Mouse (Mus musculus) E14TG2a.4 (cell line): ENCODE measurements around the gene Napsa.
A peak's percentile ranks its signal among the peaks of the same experiment; 100 is the strongest.

Source experiments
- H3K27me3 ChIP-seq: 2 replicates; pipeline ENCODE4 v1.6.1; 2014; ENCODE audit warnings: low read length, control low read depth; ENCODE audit not compliant: insufficient read depth
- H3K36me3 ChIP-seq: 2 replicates; pipeline ENCODE4 v1.6.1; 2014; ENCODE audit warnings: low read length, control low read depth; ENCODE audit not compliant: insufficient read depth
- H3K4me1 ChIP-seq: replicated peaks from 2 replicates; pipeline ENCODE4 v1.6.1; 2014; ENCODE audit warnings: low read depth, low read length, control low read depth
- H3K4me3 ChIP-seq: replicated peaks from 2 replicates; pipeline ENCODE4 v1.5.1; 2014; ENCODE audit warnings: mild to moderate bottlenecking, low read length
- H3K9me3 ChIP-seq: 2 replicates; pipeline ENCODE4 v1.6.1; 2014; ENCODE audit warnings: low read length, control low read depth
- CTCF ChIP-seq: conservative IDR thresholded peaks from 2 replicates; pipeline ENCODE4 v1.5.1; 2014; ENCODE audit warnings: low read length
- NANOG ChIP-seq: IDR thresholded peaks from 2 replicates; pipeline ENCODE4 v1.6.1; 2014; ENCODE audit warnings: borderline replicate concordance, low read length, mixed read lengths
- POU5F1 ChIP-seq: IDR thresholded peaks from 2 replicates; pipeline ENCODE4 v1.6.1; 2014; ENCODE audit warnings: low read length, borderline replicate concordance

Gene Napsa

GRCm38 (mm10) chr7:44553196-44553764 is 18.9 kb upstream of the Napsa start:
- H3K9me3 ChIP-seq, result no peaks in the 10 kb centered on the region
- TF ChIP-seq CTCF (no peak), NANOG (no peak)
- H3K27me3 ChIP-seq, result no peaks in the 10 kb centered on the region
- H3K4me1 ChIP-seq, result peaks cover 77% of the 10 kb centered on the region
- peaks cover 43% of the 10 kb centered on the region for H3K36me3 ChIP-seq
- H3K4me3 ChIP-seq, result peak overlapping the region; percentile 100

- no peaks in the 10 kb centered on the region for H3K9me3 ChIP-seq
- no peaks in the 10 kb centered on the region for H3K27me3 ChIP-seq
- TF ChIP-seq CTCF, result no peak
- peak within 1 kb of the TSS; percentile 100 for H3K4me3 ChIP-seq
- peaks cover 43% of the 10 kb centered on the region for H3K36me3 ChIP-seq
- H3K4me1 ChIP-seq, result peaks cover 82% of the 10 kb centered on the region
Observed at GRCm38 (mm10) chr7:44553826-44554225, 18.4 kb upstream of the Napsa start, which contains the start of gene Nr1h2. Nr1h2 (minus strand) TSS chr7:44553951.

GRCm38 (mm10) chr7:44557629-44558028 is 14.6 kb upstream of the Napsa start:
- H3K4me3 ChIP-seq, result 0 out of 2 replicates have a peak overlapping the region, but pooled peaks have one; percentile 39

GRCm38 (mm10) chr7:44560435-44561400 is 11.5 kb upstream of the Napsa start:
- Histone ChIP-seq H3K4me3 (0 out of 2 replicates have a peak overlapping the region, but pooled peaks have one; percentile 23), H3K27me3 (no peaks in the 10 kb centered on the region), H3K9me3 (no peaks in the 10 kb centered on the region), H3K36me3 (peaks cover 2% of the 10 kb centered on the region; the same call in 1 of the 2 replicates), H3K4me1 (peaks cover 75% of the 10 kb centered on the region)
- no peak for TF ChIP-seq NANOG
- peak; percentile 55 for TF ChIP-seq CTCF
- no peak for TF ChIP-seq POU5F1

More at GRCm38 (mm10) chr7:44557629-44558028, 14.6 kb upstream of the Napsa start:
- no peaks in the 10 kb centered on the region for H3K9me3 ChIP-seq
- H3K36me3 ChIP-seq, result peaks cover 9% of the 10 kb centered on the region
- H3K4me1 ChIP-seq, result peaks cover 68% of the 10 kb centered on the region
- no peaks in the 10 kb centered on the region for H3K27me3 ChIP-seq
- TF ChIP-seq NANOG (no peak), CTCF (no peak), POU5F1 (no peak)

- H3K9me3 ChIP-seq, result no peaks in the 10 kb centered on the region
- no peak for TF ChIP-seq POU5F1
- no peak for TF ChIP-seq NANOG
- no peak for TF ChIP-seq CTCF
- no peaks in the 10 kb centered on the region for H3K27me3 ChIP-seq
- H3K4me1 ChIP-seq, result peaks cover 50% of the 10 kb centered on the region
- no peak overlapping the region for H3K4me3 ChIP-seq
- H3K36me3 ChIP-seq, result no peaks in the 10 kb centered on the region
Observed at GRCm38 (mm10) chr7:44563284-44563683, 8.9 kb upstream of the Napsa start.

DNA sequence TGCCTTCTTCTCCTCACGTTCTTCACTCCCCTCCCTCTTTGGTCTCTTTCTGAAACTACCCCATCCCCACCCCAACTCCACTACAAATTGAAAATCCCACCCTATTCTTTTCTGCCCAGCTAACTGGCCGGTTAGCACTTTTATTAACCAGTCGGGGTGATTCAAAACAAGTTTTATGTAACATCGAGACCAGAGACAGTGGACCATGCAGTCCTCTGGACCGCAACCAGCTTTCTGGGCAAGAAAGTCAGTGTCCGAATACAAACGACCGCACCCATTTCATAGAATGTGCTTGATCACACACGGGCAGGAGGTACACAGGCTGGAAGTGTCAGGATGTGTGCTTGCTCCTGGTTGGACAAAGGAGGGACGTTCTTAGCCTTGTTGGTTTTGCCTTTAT is 7.7 kb upstream of the Napsa start:
- Histone ChIP-seq H3K9me3 (no peaks in the 10 kb centered on the region), H3K4me1 (peaks cover 47% of the 10 kb centered on the region), H3K4me3 (no peak overlapping the region), H3K27me3 (no peaks in the 10 kb centered on the region), H3K36me3 (no peaks in the 10 kb centered on the region)
- TF ChIP-seq NANOG, result no peak
- TF ChIP-seq CTCF, result no peak
- no peak for TF ChIP-seq POU5F1

DNA sequence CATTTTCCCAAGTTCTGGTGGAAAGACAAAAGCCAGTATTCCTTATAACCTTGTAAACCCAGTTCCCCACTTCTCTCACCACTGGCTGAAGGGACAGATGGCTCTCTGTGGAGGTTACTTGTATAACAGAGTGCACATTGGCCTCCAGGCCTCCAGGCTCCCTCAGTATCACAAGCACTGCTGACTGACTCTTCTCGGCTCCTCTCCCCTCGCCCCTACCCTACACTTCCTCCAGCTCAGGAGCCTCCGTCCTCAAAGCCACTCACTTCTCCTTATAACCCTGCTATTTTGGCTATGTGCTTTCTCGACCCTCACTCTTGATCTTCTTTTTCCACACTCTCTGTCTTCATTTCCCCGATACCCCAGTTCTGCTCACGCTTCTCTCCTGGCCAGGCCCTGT is 6.8 kb upstream of the Napsa start:
- Histone ChIP-seq H3K27me3 (no peaks in the 10 kb centered on the region), H3K9me3 (no peaks in the 10 kb centered on the region), H3K4me1 (peaks cover 39% of the 10 kb centered on the region), H3K36me3 (no peaks in the 10 kb centered on the region), H3K4me3 (no peak overlapping the region)
- TF ChIP-seq NANOG (no peak), POU5F1 (no peak), CTCF (no peak)

DNA sequence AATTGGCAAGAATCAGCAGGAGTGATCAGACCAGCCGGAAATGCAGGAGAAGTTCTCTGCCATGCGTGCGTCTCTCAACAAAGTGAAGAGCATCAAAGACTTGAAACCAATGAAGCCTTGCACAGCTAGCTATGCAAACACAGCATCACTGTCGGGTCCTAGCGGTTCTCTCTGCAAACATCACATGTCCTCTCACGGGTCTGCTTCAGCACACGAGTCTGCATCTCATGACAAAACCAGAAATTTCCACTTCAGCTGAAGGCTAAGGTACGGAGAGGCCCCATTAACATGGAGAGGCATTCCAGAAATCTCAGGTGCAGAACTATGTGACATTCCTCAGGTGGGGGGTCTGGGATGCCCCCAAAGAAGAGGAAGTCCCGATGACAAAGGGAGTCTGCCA is 3.4 kb upstream of the Napsa start:
- no peak overlapping the region for H3K4me3 ChIP-seq
- no peaks in the 10 kb centered on the region for H3K27me3 ChIP-seq
- H3K36me3 ChIP-seq, result no peaks in the 10 kb centered on the region
- H3K9me3 ChIP-seq, result no peaks in the 10 kb centered on the region
- H3K4me1 ChIP-seq, result peaks cover 59% of the 10 kb centered on the region
- TF ChIP-seq POU5F1 (no peak), CTCF (no peak), NANOG (no peak)
